Mouse (Mus musculus) intestine, postnatal 0 days (tissue): ENCODE measurements around the gene Pkd2l1. TPM values are rescaled to one million over a fixed set of nuclear protein-coding genes. Genes with fewer than 3 reads are reported as not detected.

Experiments used
- ATAC-seq: fragments of 200-750 bp; cut with Nextera tagmentation; 2 replicates; pipeline ENCODE4 v1.8.0; 2017; ENCODE audit warnings: mild to moderate bottlenecking, moderate TSS enrichment, moderate library complexity
- H3K27ac ChIP-seq: fragments of 300-500 bp; sonication (generic); 2 replicates; pipeline ENCODE4 v1.5.1; 2014; ENCODE audit warnings: mild to moderate bottlenecking, low read depth, low read length, moderate library complexity
- H3K27me3 ChIP-seq: fragments of 300-500 bp; sonication (generic); replicated peaks from 2 replicates; pipeline ENCODE4 v1.6.1; 2014; ENCODE audit warnings: low read length, mixed read lengths; ENCODE audit not compliant: control insufficient read depth, insufficient read depth
- H3K36me3 ChIP-seq: fragments of 300-500 bp; sonication (generic); 2 replicates; pipeline ENCODE4 v1.6.1; 2014; ENCODE audit warnings: mild to moderate bottlenecking, moderate library complexity; ENCODE audit not compliant: control insufficient read depth, insufficient read depth
- H3K4me1 ChIP-seq: fragments of 300-500 bp; sonication (generic); replicated peaks from 2 replicates; pipeline ENCODE4 v1.6.1; 2014; ENCODE audit warnings: antibody characterized with exemption, low read length, mixed read lengths; ENCODE audit not compliant: control insufficient read depth, insufficient read depth
- H3K4me2 ChIP-seq: fragments of 300-500 bp; sonication (generic); replicated peaks from 2 replicates; pipeline ENCODE4 v1.6.1; 2014; ENCODE audit warnings: low read depth, mild to moderate bottlenecking, moderate library complexity
- H3K4me3 ChIP-seq: fragments of 300-500 bp; sonication (generic); 2 replicates; pipeline ENCODE4 v1.5.1; 2014; ENCODE audit warnings: low read depth, low read length
- H3K9ac ChIP-seq: fragments of 300-500 bp; sonication (generic); 2 replicates; pipeline ENCODE4 v1.6.1; 2014; ENCODE audit warnings: mild to moderate bottlenecking, low read depth, low read length
- H3K9me3 ChIP-seq: fragments of 300-500 bp; sonication (generic); 2 replicates; pipeline ENCODE4 v1.6.1; 2016; ENCODE audit warnings: mixed run types; ENCODE audit not compliant: control insufficient read depth
- CTCF ChIP-seq: sonication (generic); IDR thresholded peaks from 2 replicates; pipeline ENCODE4 v1.5.1; 2016; ENCODE audit warnings: low read depth, mild to moderate bottlenecking, control low read depth, antibody characterized with exemption, moderate library complexity
- WGBS: fragments of 180-500 bp; shearing (Covaris S2); extraction: QIAGEN DNeasy Blood & Tissue Kit; methylation state at CpG from one replicate; pipeline ENCODE4 v1.1.7; 2014; 5-methylcytosine and 5-hydroxymethylcytosine counted together
- polyA plus RNA-seq: library from polyadenylated mRNA; unstranded; fragments of >200 nt; fragmentation: Nextera tagmentation; extraction: Ambion mirVana; gene quantifications from 2 replicates; pipeline ENCODE4 v1.2.1, GENCODE M21; 2015

Gene Pkd2l1
- polyA plus RNA-seq, 1 experiment from 2014 or later: not detected

DNA sequence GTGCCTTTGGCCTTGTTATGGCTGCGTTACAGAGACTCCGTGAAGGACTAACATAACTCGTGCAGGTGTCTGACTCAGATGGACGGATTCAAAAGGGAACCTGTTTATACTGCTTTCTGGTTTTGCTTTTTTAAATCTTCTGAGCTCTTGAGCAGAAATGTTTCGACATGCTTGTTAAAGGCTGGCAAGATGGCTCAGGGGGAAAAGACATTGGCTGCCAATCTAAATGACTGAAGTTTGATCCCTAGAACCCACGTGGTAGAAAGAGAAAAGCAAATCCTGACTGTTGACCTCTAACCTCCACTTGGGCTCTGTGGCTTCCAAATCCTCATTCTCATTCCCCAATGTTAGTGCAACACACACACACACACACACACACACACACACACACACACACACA lies 6.3 kb upstream of the Pkd2l1 start:
- Histone ChIP-seq H3K36me3 (no peaks in the 10 kb centered on the region), H3K9ac (no peak overlapping the region), H3K27ac (no peak overlapping the region), H3K4me2 (no peak overlapping the region), H3K4me3 (no peak overlapping the region), H3K4me1 (no peaks in the 10 kb centered on the region), H3K27me3 (no peaks in the 10 kb centered on the region), H3K9me3 (no peaks in the 10 kb centered on the region)
- no peak for ATAC-seq
- 86% methylated on average over 6 of the region's 6 CpGs for WGBS
- TF ChIP-seq CTCF: no peak

DNA sequence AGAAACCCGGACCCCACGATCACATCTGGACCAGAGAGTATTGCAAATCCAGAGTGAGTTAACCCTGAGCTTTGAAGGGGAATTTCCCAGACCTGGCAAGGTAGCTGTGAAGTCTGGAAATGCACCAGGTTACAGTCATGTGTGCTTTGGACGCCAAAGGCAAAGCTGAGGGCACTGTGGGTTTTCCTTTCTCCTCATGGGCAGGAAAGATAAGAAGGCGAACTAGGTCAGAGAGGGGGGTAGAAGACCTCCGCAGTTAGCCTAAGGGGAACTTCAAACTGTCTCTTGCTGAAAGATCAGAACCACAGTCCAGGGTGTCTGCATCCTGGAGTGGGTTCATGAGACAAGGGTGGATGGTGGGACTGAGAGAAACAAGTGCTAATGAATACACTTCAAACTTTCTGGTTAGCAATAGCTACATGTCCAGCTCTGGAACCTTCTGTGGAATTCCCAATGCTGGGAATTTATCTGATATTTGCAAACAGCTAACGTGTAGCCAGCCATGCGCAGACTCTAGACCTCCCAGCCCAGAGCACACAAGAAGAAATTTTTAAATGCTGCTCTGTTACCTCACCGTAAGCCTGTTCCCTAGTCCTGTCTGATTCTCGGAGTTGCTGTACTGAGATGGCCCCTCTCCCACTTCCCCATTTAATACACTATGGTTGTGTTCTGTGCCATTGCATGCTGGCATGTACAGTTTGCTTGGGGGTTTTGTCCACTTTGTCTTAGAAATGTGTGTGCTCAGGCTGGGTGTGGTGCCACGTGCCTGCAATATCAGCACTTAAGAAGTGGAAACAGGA lies 5.0 kb upstream of the Pkd2l1 start:
- H3K4me2 ChIP-seq: no peak overlapping the region
- TF ChIP-seq CTCF: no peak
- H3K36me3 ChIP-seq: no peaks in the 10 kb centered on the region
- H3K9ac ChIP-seq: no peak overlapping the region
- H3K9me3 ChIP-seq: no peaks in the 10 kb centered on the region
- no peak overlapping the region for H3K27ac ChIP-seq
- no peak for ATAC-seq
- no peaks in the 10 kb centered on the region for H3K4me1 ChIP-seq
- no peak overlapping the region for H3K4me3 ChIP-seq
- H3K27me3 ChIP-seq: no peaks in the 10 kb centered on the region
- 87% methylated on average over 10 of the region's 10 CpGs for WGBS

DNA sequence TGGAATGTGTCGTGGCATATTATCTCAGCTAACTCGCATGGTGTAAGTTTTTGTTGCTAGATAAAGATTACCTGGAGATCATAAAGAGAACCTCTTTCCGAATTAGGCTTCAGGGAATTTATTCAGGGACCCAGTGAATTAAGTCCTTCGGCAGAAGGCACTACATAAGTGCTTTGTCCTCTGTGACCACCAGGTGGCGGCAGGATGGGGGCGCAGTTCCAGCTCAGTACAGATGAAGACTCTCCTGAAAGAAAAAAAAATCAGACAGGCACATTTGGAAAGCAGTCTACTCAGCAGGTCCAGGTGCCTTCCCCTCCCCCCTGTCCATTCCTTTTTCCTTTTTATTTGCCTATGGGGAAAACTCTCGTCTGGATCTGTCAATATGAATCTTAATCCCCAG lies 2.9 kb upstream of the Pkd2l1 start:
- H3K9ac ChIP-seq: no peak overlapping the region
- H3K4me3 ChIP-seq: no peak overlapping the region
- H3K9me3 ChIP-seq: no peaks in the 10 kb centered on the region
- WGBS: 17% methylated on average over 7 of the region's 7 CpGs
- no peak overlapping the region for H3K4me2 ChIP-seq
- no peaks in the 10 kb centered on the region for H3K27me3 ChIP-seq
- no peaks in the 10 kb centered on the region for H3K36me3 ChIP-seq
- TF ChIP-seq CTCF: peak; percentile 88
- H3K27ac ChIP-seq: no peak overlapping the region
- no peaks in the 10 kb centered on the region for H3K4me1 ChIP-seq
- no peak for ATAC-seq

DNA sequence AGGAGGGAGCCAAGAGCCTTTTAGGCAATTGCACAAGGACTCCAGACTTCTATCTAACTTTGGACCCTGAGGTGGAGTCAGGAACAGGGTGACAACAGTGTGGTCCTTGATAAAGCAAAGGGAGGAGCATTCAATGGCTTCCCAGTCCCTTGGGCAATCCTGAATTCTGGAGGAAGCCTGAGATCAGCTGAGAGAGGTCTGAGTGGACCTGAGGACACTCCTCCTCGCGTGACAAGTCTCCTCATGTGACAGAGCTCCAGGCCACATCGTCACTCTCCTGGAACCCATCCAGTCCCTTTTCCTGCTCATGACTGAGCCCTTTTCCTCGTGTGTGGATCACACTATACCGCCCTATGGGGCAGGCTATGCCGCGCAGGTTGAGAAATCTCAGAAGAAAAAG lies 1.7 kb upstream of the Pkd2l1 start:
- no peaks in the 10 kb centered on the region for H3K27me3 ChIP-seq
- H3K36me3 ChIP-seq: no peaks in the 10 kb centered on the region
- H3K4me2 ChIP-seq: no peak overlapping the region
- no peak for ATAC-seq
- WGBS: 68% methylated on average over 7 of the region's 7 CpGs
- no peak for TF ChIP-seq CTCF
- no peak overlapping the region for H3K27ac ChIP-seq
- no peak overlapping the region for H3K9ac ChIP-seq
- H3K4me1 ChIP-seq: no peaks in the 10 kb centered on the region
- no peaks in the 10 kb centered on the region for H3K9me3 ChIP-seq
- no peak overlapping the region for H3K4me3 ChIP-seq

DNA sequence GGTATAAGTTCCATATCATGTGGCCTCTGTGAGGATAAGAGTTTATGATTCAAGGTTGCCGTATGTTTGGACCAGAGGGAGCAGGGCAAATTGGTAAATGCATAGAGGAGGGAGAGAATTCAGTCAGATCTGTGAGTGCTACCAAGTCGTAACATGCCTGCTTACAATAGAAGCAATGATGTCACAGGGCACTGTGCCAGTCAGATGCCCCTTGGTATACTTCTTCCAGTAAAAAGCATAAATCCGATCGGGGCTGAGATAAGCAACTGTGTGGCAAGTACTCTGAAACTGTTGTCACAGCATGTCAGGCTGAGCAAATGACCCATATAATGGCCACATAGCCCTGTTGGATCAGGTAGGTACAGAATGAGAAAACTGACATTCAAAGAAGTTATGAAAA lies 3.2 kb downstream of the Pkd2l1 start:
- 73% methylated on average over 4 of the region's 4 CpGs for WGBS
- H3K4me3 ChIP-seq: no peak overlapping the region
- no peak overlapping the region for H3K27ac ChIP-seq
- no peak for TF ChIP-seq CTCF
- H3K27me3 ChIP-seq: no peaks in the 10 kb centered on the region
- no peaks in the 10 kb centered on the region for H3K9me3 ChIP-seq
- H3K9ac ChIP-seq: no peak overlapping the region
- H3K36me3 ChIP-seq: no peaks in the 10 kb centered on the region
- no peak for ATAC-seq
- no peaks in the 10 kb centered on the region for H3K4me1 ChIP-seq
- H3K4me2 ChIP-seq: no peak overlapping the region

DNA sequence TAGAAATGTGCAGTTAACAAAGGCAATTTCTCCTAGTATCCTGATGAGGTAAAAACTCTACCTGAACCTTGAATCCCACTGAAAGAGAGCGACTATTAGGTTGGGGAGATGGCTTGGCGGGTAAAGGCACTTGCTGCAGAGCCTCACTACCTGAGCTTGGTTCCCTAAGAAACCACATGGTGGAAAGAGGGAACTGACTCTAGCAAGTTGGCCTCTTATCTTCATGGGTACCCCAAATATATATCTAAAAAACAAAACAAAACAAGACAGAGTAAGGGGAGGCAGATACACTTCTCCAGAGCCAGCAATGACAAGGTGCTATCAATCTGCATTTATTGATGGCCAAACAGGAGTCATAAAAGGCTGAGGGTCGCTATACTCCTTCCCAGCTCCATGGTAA lies 8.3 kb downstream of the Pkd2l1 start:
- 66% methylated on average over 3 of the region's 3 CpGs for WGBS
- no peak overlapping the region for H3K4me2 ChIP-seq
- H3K27ac ChIP-seq: no peak overlapping the region
- H3K4me1 ChIP-seq: no peaks in the 10 kb centered on the region
- no peak for TF ChIP-seq CTCF
- H3K27me3 ChIP-seq: no peaks in the 10 kb centered on the region
- no peaks in the 10 kb centered on the region for H3K9me3 ChIP-seq
- no peak for ATAC-seq
- no peak overlapping the region for H3K9ac ChIP-seq
- no peaks in the 10 kb centered on the region for H3K36me3 ChIP-seq
- H3K4me3 ChIP-seq: no peak overlapping the region
